Mouse (Mus musculus) lung, embryonic 14.5 days (tissue): Measurements from ENCODE around the gene Slc2a6. TPM values are rescaled to one million over a fixed set of nuclear protein-coding genes. Genes with fewer than 3 reads are reported as not detected.

Source experiments
- ATAC-seq: fragments of 200-750 bp; cut with Nextera tagmentation; 2 replicates; pipeline ENCODE4 v1.8.0; 2017; ENCODE audit warnings: mild to moderate bottlenecking, moderate TSS enrichment, moderate library complexity; ENCODE audit not compliant: insufficient read depth
- DNase-seq: peaks from one replicate; pipeline ENCODE4 v3.0.0-alpha.2; 2015
- H3K27ac ChIP-seq: fragments of 300-500 bp; sonication (generic); 2 replicates; pipeline ENCODE4 v1.5.1; 2014; ENCODE audit warnings: low read depth, mild to moderate bottlenecking, moderate library complexity
- H3K27me3 ChIP-seq: fragments of 300-500 bp; sonication (generic); 2 replicates; pipeline ENCODE4 v1.6.1; 2014; ENCODE audit warnings: low read length, control low read depth; ENCODE audit not compliant: insufficient read depth
- H3K36me3 ChIP-seq: fragments of 300-500 bp; sonication (generic); 2 replicates; pipeline ENCODE4 v1.6.1; 2014; ENCODE audit warnings: control low read depth; ENCODE audit not compliant: insufficient read depth
- H3K4me1 ChIP-seq: fragments of 300-500 bp; sonication (generic); 2 replicates; pipeline ENCODE4 v1.6.1; 2014; ENCODE audit warnings: antibody characterized with exemption, control low read depth; ENCODE audit not compliant: insufficient read depth
- H3K4me2 ChIP-seq: fragments of 300-500 bp; sonication (generic); 2 replicates; pipeline ENCODE4 v1.6.1; 2014; ENCODE audit warnings: mild to moderate bottlenecking
- H3K4me3 ChIP-seq: fragments of 300-500 bp; sonication (generic); 2 replicates; pipeline ENCODE4 v1.5.1; 2014; ENCODE audit warnings: low read depth, low read length
- H3K9ac ChIP-seq: fragments of 300-500 bp; sonication (generic); 2 replicates; pipeline ENCODE4 v1.6.1; 2014
- H3K9me3 ChIP-seq: fragments of 300-500 bp; sonication (generic); 2 replicates; pipeline ENCODE4 v1.6.1; 2016; ENCODE audit warnings: low read depth, low read length, control low read depth
- CTCF ChIP-seq: IDR thresholded peaks from 2 replicates; pipeline ENCODE4 v1.5.1; 2016; ENCODE audit warnings: antibody characterized with exemption, low read depth
- WGBS: fragments of 180-500 bp; shearing (Covaris S2); extraction: QIAGEN DNeasy Blood & Tissue Kit; methylation state at CpG from one replicate; pipeline ENCODE4 v1.1.7; 2014; 5-methylcytosine and 5-hydroxymethylcytosine counted together
- polyA plus RNA-seq: library from polyadenylated mRNA; unstranded; fragments of >200 nt; fragmentation: Nextera tagmentation; extraction: Ambion mirVana; gene quantifications from 2 replicates; pipeline ENCODE4 v1.2.1, GENCODE M21; 2014

Slc2a6 gene
- polyA plus RNA-seq, 1 experiment from 2014 or later, result 0.28 TPM

GRCm38 (mm10) chr2:27069646-27070045 lies 41.8 kb upstream of the Slc2a6 start:
- DNase-seq, result no peak
- Histone ChIP-seq H3K27ac (no peak overlapping the region), H3K36me3 (no peaks in the 10 kb centered on the region), H3K9ac (no peak overlapping the region), H3K4me1 (peaks cover 4% of the 10 kb centered on the region; the same call in 1 of the 2 replicates), H3K4me2 (no peak overlapping the region), H3K9me3 (no peaks in the 10 kb centered on the region), H3K27me3 (no peaks in the 10 kb centered on the region), H3K4me3 (no peak overlapping the region)
- 51% methylated on average over 3 of the region's 3 CpGs for WGBS
- no peak for TF ChIP-seq CTCF
- ATAC-seq, result no peak

- no peak for DNase-seq
- peaks cover 4% of the 10 kb centered on the region; the same call in 1 of the 2 replicates for H3K4me1 ChIP-seq
- ATAC-seq, result no peak
- no peak overlapping the region for H3K4me3 ChIP-seq
- H3K36me3 ChIP-seq, result no peaks in the 10 kb centered on the region
- 33% methylated on average over 2 of the region's 2 CpGs for WGBS
- no peak overlapping the region for H3K27ac ChIP-seq
- H3K27me3 ChIP-seq, result no peaks in the 10 kb centered on the region
- H3K4me2 ChIP-seq, result no peak overlapping the region
- no peak for TF ChIP-seq CTCF
- no peaks in the 10 kb centered on the region for H3K9me3 ChIP-seq
- H3K9ac ChIP-seq, result no peak overlapping the region
These were observed 40.2 kb upstream of the Slc2a6 start for GRCm38 (mm10) chr2:27067996-27068395.

- WGBS, result 86% methylated on average over 2 of the region's 2 CpGs
- H3K9me3 ChIP-seq, result no peaks in the 10 kb centered on the region
- H3K36me3 ChIP-seq, result no peaks in the 10 kb centered on the region
- DNase-seq (no peak), ATAC-seq (no peak)
- no peak for TF ChIP-seq CTCF
- peaks cover 4% of the 10 kb centered on the region; the same call in 1 of the 2 replicates for H3K4me1 ChIP-seq
- H3K9ac ChIP-seq, result no peak overlapping the region
- H3K27me3 ChIP-seq, result no peaks in the 10 kb centered on the region
- H3K27ac ChIP-seq, result no peak overlapping the region
- no peak overlapping the region for H3K4me3 ChIP-seq
- no peak overlapping the region for H3K4me2 ChIP-seq
These were observed 39.3 kb upstream of the Slc2a6 start for GRCm38 (mm10) chr2:27067124-27067523.

GRCm38 (mm10) chr2:27059187-27059586 lies 31.4 kb upstream of the Slc2a6 start:
- Histone ChIP-seq H3K9me3 (no peaks in the 10 kb centered on the region), H3K4me2 (no peak overlapping the region), H3K27me3 (no peaks in the 10 kb centered on the region), H3K9ac (no peak overlapping the region), H3K27ac (no peak overlapping the region), H3K36me3 (no peaks in the 10 kb centered on the region), H3K4me3 (no peak overlapping the region), H3K4me1 (no peaks in the 10 kb centered on the region)
- ATAC-seq (no peak), DNase-seq (peak; percentile 50)
- no peak for TF ChIP-seq CTCF
- WGBS, result 79% methylated on average over 9 of the region's 9 CpGs

- WGBS, result 24% methylated on average over 12 of the region's 12 CpGs
- no peaks in the 10 kb centered on the region for H3K27me3 ChIP-seq
- no peak overlapping the region for H3K9ac ChIP-seq
- peak overlapping the region; percentile 23 for H3K4me2 ChIP-seq
- H3K4me3 ChIP-seq, result no peak overlapping the region
- no peak overlapping the region for H3K27ac ChIP-seq
- TF ChIP-seq CTCF, result no peak
- H3K36me3 ChIP-seq, result no peaks in the 10 kb centered on the region
- no peaks in the 10 kb centered on the region for H3K9me3 ChIP-seq
- ATAC-seq (0 out of 2 replicates have a peak, but pooled peaks have one; percentile 44), DNase-seq (peak; percentile 20)
- no peaks in the 10 kb centered on the region for H3K4me1 ChIP-seq
These were observed 31.0 kb upstream of the Slc2a6 start for GRCm38 (mm10) chr2:27058751-27059150.

GRCm38 (mm10) chr2:27058251-27058650 lies 30.5 kb upstream of the Slc2a6 start:
- Histone ChIP-seq H3K27ac (no peak overlapping the region), H3K4me1 (no peaks in the 10 kb centered on the region), H3K4me2 (peak overlapping the region; percentile 23), H3K27me3 (no peaks in the 10 kb centered on the region), H3K9ac (no peak overlapping the region), H3K4me3 (no peak overlapping the region), H3K36me3 (no peaks in the 10 kb centered on the region), H3K9me3 (no peaks in the 10 kb centered on the region)
- 43% methylated on average over 4 of the region's 4 CpGs for WGBS
- TF ChIP-seq CTCF, result no peak
- DNase-seq (no peak), ATAC-seq (no peak)

- no peaks in the 10 kb centered on the region for H3K4me1 ChIP-seq
- no peaks in the 10 kb centered on the region for H3K27me3 ChIP-seq
- H3K27ac ChIP-seq, result no peak overlapping the region
- no peaks in the 10 kb centered on the region for H3K36me3 ChIP-seq
- no peak for DNase-seq
- H3K9ac ChIP-seq, result no peak overlapping the region
- H3K4me2 ChIP-seq, result no peak overlapping the region
- ATAC-seq, result no peak
- no peak for TF ChIP-seq CTCF
- H3K9me3 ChIP-seq, result no peaks in the 10 kb centered on the region
- 42% methylated on average over 6 of the region's 6 CpGs for WGBS
- H3K4me3 ChIP-seq, result no peak overlapping the region
These were observed 21.6 kb upstream of the Slc2a6 start for GRCm38 (mm10) chr2:27049408-27049807.
